Mouse (Mus musculus) stomach, postnatal 0 days (tissue): ENCODE results near the gene Gas2.

Experiments
- CTCF ChIP-seq: IDR thresholded peaks from 2 replicates; pipeline ENCODE4 v1.5.1; 2016; ENCODE audit warnings: antibody characterized with exemption, low read depth, mild to moderate bottlenecking, moderate library complexity
- EP300 ChIP-seq: optimal IDR thresholded peaks from 2 replicates; pipeline ENCODE3; 2016; ENCODE audit warnings: antibody characterized with exemption

DNA sequence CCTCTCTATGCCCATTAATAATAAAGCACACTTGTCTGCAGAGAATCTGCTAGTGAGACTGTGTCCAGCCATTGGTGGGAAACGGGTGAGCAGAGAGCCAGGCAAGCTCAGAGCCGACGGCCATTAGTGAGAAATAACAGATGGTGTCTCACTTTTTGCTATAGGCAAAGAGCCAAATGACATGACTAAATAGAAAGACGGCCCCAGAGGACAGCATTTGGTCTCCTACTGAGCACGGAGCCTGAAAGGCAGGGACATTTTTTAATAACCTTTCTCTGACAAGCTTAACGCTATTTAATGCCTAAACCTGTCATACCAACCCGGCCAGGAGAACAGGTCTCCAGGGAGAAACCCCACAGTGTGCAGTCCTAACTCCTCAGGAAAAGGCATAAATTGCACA, 29.9 kb upstream of the Gas2 start:
- no peak for TF ChIP-seq CTCF
- TF ChIP-seq EP300: no peak
